Mouse (Mus musculus) E14TG2a.4 (cell line): ENCODE data around the gene Abca4.

Source experiments
- H3K27me3 ChIP-seq: 2 replicates; pipeline ENCODE4 v1.6.1; 2014; ENCODE audit warnings: low read length, control low read depth; ENCODE audit not compliant: insufficient read depth
- H3K36me3 ChIP-seq: 2 replicates; pipeline ENCODE4 v1.6.1; 2014; ENCODE audit warnings: low read length, control low read depth; ENCODE audit not compliant: insufficient read depth
- H3K4me1 ChIP-seq: replicated peaks from 2 replicates; pipeline ENCODE4 v1.6.1; 2014; ENCODE audit warnings: low read depth, low read length, control low read depth
- H3K4me3 ChIP-seq: replicated peaks from 2 replicates; pipeline ENCODE4 v1.5.1; 2014; ENCODE audit warnings: mild to moderate bottlenecking, low read length
- H3K9me3 ChIP-seq: 2 replicates; pipeline ENCODE4 v1.6.1; 2014; ENCODE audit warnings: low read length, control low read depth
- CTCF ChIP-seq: conservative IDR thresholded peaks from 2 replicates; pipeline ENCODE4 v1.5.1; 2014; ENCODE audit warnings: low read length
- NANOG ChIP-seq: IDR thresholded peaks from 2 replicates; pipeline ENCODE4 v1.6.1; 2014; ENCODE audit warnings: borderline replicate concordance, low read length, mixed read lengths
- POU5F1 ChIP-seq: IDR thresholded peaks from 2 replicates; pipeline ENCODE4 v1.6.1; 2014; ENCODE audit warnings: low read length, borderline replicate concordance

Gene Abca4

GRCm38 (mm10) chr3:122021029-122021652, 23.1 kb upstream of the Abca4 start:
- Histone ChIP-seq H3K27me3 (no peaks in the 10 kb centered on the region), H3K4me3 (no peak overlapping the region), H3K4me1 (peaks cover 25% of the 10 kb centered on the region), H3K36me3 (no peaks in the 10 kb centered on the region), H3K9me3 (no peaks in the 10 kb centered on the region)
- TF ChIP-seq POU5F1 (no peak), NANOG (no peak), CTCF (no peak)

DNA sequence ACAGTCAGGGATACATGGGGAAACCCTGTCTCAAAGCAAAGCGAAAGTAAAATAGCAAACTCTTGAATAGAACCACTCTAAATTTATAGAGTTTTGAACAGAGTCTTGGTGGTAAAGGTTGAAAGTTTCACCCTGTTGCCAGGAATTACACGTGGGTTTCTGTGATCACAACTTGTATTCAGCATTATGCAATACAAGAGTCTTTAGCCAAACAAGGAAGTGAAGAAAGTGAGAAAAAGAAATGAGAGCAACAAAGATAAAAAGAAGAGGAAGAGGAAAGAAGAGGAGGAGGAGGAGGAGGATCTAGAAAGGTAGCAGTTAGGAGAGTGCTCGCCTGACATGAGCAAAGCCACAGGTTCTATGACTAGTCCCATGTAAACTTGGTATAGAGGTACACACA, 21.9 kb upstream of the Abca4 start:
- H3K4me1 ChIP-seq: peaks cover 25% of the 10 kb centered on the region
- no peak overlapping the region for H3K4me3 ChIP-seq
- no peaks in the 10 kb centered on the region for H3K27me3 ChIP-seq
- H3K36me3 ChIP-seq: no peaks in the 10 kb centered on the region
- TF ChIP-seq NANOG (no peak), POU5F1 (no peak), CTCF (no peak)
- H3K9me3 ChIP-seq: no peaks in the 10 kb centered on the region

GRCm38 (mm10) chr3:122026676-122027075, 17.6 kb upstream of the Abca4 start:
- no peaks in the 10 kb centered on the region for H3K36me3 ChIP-seq
- H3K4me1 ChIP-seq: peaks cover 7% of the 10 kb centered on the region
- H3K9me3 ChIP-seq: peaks cover 15% of the 10 kb centered on the region
- TF ChIP-seq NANOG (no peak), POU5F1 (no peak), CTCF (no peak)
- H3K4me3 ChIP-seq: no peak overlapping the region
- H3K27me3 ChIP-seq: no peaks in the 10 kb centered on the region

- Histone ChIP-seq H3K27me3 (no peaks in the 10 kb centered on the region), H3K4me1 (peaks cover 8% of the 10 kb centered on the region), H3K4me3 (no peak overlapping the region), H3K9me3 (peaks cover 15% of the 10 kb centered on the region), H3K36me3 (no peaks in the 10 kb centered on the region)
- TF ChIP-seq NANOG (no peak), POU5F1 (no peak), CTCF (no peak)
Measured at GRCm38 (mm10) chr3:122027776-122028175, 16.5 kb upstream of the Abca4 start.

DNA sequence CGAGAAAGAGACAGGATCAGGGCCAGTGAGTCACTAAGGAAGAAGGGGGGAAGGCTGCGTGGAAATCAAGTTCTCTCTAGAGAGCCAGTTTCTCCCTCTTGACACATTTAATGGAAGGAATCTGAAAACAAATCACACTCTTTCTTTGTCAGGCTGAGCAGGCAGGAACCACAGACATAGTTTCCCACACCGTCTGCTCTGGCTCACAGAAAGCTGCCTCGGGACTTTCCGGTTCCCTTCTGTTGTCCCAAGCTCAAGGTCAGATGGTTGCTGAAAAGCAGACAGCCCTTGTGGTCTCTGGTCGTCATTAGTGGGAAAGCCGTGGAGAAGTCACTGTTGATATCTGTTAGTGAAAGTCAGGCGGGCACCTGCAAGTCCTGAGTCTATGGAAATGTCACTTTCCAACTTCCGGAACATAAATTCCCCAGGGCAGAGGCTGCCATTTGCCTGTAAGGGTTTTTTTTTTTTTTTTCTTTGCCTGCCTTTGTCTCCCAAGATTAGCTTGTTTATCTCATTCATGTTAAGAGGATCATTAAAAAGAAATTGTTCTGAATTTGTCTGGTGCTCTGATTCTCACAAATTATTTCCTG, 10.9 kb upstream of the Abca4 start:
- TF ChIP-seq NANOG: no peak
- TF ChIP-seq POU5F1: no peak
- no peak for TF ChIP-seq CTCF
- H3K4me1 ChIP-seq: peaks cover 21% of the 10 kb centered on the region
- H3K9me3 ChIP-seq: peaks cover 13% of the 10 kb centered on the region
- H3K36me3 ChIP-seq: no peaks in the 10 kb centered on the region
- peaks cover 8% of the 10 kb centered on the region; the same call in 1 of the 2 replicates for H3K27me3 ChIP-seq
- H3K4me3 ChIP-seq: no peak overlapping the region

- Histone ChIP-seq H3K4me3 (no peak overlapping the region), H3K36me3 (no peaks in the 10 kb centered on the region), H3K9me3 (peaks cover 7% of the 10 kb centered on the region), H3K27me3 (peaks cover 8% of the 10 kb centered on the region; the same call in 1 of the 2 replicates), H3K4me1 (peaks cover 21% of the 10 kb centered on the region)
- TF ChIP-seq NANOG (no peak), POU5F1 (no peak), CTCF (no peak)
Measured at GRCm38 (mm10) chr3:122034240-122034639, 10.0 kb upstream of the Abca4 start.

- no peaks in the 10 kb centered on the region for H3K36me3 ChIP-seq
- peaks cover 2% of the 10 kb centered on the region; the same call in 1 of the 2 replicates for H3K9me3 ChIP-seq
- H3K27me3 ChIP-seq: peaks cover 8% of the 10 kb centered on the region; the same call in 1 of the 2 replicates
- no peak overlapping the region for H3K4me3 ChIP-seq
- H3K4me1 ChIP-seq: peaks cover 21% of the 10 kb centered on the region
- TF ChIP-seq CTCF: no peak
- TF ChIP-seq NANOG: no peak
- TF ChIP-seq POU5F1: no peak
Measured at GRCm38 (mm10) chr3:122035092-122035491, 9.2 kb upstream of the Abca4 start.

- H3K9me3 ChIP-seq: no peaks in the 10 kb centered on the region
- H3K4me3 ChIP-seq: no peak overlapping the region
- peaks cover 29% of the 10 kb centered on the region for H3K27me3 ChIP-seq
- peaks cover 17% of the 10 kb centered on the region for H3K4me1 ChIP-seq
- no peaks in the 10 kb centered on the region for H3K36me3 ChIP-seq
- TF ChIP-seq NANOG (no peak), CTCF (no peak), POU5F1 (no peak)
Measured at GRCm38 (mm10) chr3:122040522-122040921, 3.7 kb upstream of the Abca4 start.
